Mouse (Mus musculus): Measurements from ENCODE around the gene Wdr38. TPM values are rescaled to one million over a fixed set of nuclear protein-coding genes. Genes with fewer than 3 reads are reported as not detected.

Gene Wdr38
- under 1 TPM in 1 of 2 experiments, not detected in 1; 0.14 TPM for total RNA-seq (2021)

- intact Hi-C loops (cut with DNase I) = loop anchor here (1.0 to 5.0 kb wide), 3 partner anchors 47 to 200 kb away; partner anchors contain the start of gene Nr6a1
- DNase-seq = peak; percentile 89 to 93
Measured at GRCm38 (mm10) chr2:38997386-38998374, at the start of gene Wdr38. Gene Wdr38 (plus strand): TSS chr2:38997476.

- intact Hi-C loops (cut with DNase I) = loop anchor here (2.0 kb wide), 1 partner anchor 19 kb away; no protein-coding TSS in a partner anchor
- DNase-seq = no peak
Measured at GRCm38 (mm10) chr2:38947566-38947965, 49.7 kb upstream of the Wdr38 start.

DNA sequence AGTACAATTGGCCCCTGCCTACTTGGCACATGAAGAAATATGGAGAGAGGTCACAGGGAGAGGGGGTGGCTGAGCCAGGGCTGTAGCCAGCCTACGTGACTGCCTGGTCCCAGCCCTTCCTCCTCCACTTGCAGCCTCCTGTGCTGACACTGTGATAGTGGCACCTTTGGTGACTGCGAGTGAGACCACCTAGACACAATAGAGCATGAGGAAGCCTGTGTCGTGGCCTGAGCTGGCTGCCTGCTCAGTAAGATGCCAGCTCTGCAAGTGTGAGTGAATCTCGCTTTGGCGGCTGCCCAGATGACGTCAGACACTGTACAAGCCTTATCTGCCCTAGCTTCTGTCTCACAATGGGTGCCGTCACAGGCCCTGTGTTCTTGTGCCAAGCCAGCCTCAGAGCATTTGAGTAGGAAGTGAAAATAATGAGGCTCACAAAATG is 47.0 kb upstream of the Wdr38 start:
- intact Hi-C loops (cut with DNase I) = loop anchor here (1.0 kb wide), 1 partner anchor 47 kb away; the partner anchor contains the start of gene Wdr38
- peak; percentile 82 to 85 for DNase-seq

GRCm38 (mm10) chr2:38953152-38953883 is 44.0 kb upstream of the Wdr38 start:
- DNase-seq = peak; percentile 60 to 65
- intact Hi-C loops (cut with DNase I) = no loop called here

GRCm38 (mm10) chr2:38956062-38956461 is 41.2 kb upstream of the Wdr38 start:
- intact Hi-C loops (cut with DNase I) = no loop called here

DNA sequence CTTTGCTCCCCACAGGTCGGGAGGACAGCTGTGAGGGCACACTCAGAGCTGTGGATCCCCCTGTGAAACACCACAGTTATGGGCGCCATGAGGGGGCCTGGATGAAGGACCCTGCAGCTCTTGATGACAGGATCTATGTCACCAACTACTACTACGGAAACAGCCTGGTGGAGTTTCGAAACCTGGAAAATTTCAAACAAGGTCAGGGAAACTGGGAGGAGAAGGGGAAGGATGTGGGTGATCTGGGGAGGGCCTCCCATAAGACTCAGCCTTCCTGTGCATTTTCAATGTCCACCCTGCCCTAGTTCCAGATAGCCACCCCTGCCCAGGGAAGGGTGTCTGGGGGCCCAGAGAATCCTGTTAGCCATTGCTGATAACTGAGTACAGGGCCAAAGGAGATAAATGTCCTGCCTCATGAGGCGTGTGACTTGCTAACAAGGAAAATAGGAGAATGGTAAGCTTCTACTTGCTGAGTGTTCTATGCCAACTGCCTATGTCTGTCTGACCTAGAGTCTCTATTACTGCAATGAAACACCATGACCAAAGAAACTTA is 39.5 kb upstream of the Wdr38 start:
- DNase-seq = no peak
- intact Hi-C loops (cut with DNase I) = no loop called here

More at GRCm38 (mm10) chr2:38956062-38956461, 41.2 kb upstream of the Wdr38 start:
- DNase-seq = no peak

DNA sequence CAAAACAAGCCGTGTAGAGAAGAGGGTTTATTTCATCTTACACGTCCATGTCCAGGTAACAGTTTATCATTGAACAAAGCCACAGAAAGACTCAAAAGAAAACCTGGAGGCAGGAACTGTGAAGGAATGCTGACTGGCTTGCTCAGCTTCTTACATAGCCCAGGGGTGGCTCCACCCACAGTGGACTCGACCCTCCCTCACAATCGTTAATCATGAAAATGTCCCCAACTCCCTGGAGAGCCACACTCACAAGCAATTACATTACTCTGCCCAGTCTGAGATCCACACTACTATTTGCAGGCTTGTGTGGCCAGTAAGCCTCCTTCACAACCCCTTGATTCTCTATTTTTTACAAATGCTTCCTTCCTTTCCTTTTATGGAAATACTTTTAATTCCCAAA is 33.1 kb upstream of the Wdr38 start:
- intact Hi-C loops (cut with DNase I) = no loop called here
- DNase-seq = no peak

DNA sequence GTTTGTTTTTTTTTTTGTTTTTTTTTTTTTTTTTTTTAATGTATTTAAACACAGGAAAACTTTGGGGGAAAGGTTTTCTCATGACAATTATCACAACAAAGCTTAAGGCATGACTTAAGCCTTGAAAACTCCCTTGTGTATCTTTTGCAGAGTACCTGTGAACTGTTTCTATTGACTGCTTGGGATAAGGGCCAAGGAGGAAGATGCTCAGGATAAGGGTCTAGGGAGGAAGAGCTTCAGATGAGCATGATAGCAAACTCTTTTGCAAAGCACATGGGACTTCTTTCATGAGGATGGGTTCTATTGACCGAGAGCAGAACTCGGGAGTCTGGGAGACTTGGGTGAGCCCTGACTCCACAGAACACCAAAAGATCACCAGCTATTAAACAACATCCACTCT is 27.6 kb upstream of the Wdr38 start:
- intact Hi-C loops (cut with DNase I) = no loop called here
- DNase-seq = no peak

- intact Hi-C loops (cut with DNase I) = no loop called here
- no peak for DNase-seq
Measured at GRCm38 (mm10) chr2:38970057-38970456, 27.2 kb upstream of the Wdr38 start.

DNA sequence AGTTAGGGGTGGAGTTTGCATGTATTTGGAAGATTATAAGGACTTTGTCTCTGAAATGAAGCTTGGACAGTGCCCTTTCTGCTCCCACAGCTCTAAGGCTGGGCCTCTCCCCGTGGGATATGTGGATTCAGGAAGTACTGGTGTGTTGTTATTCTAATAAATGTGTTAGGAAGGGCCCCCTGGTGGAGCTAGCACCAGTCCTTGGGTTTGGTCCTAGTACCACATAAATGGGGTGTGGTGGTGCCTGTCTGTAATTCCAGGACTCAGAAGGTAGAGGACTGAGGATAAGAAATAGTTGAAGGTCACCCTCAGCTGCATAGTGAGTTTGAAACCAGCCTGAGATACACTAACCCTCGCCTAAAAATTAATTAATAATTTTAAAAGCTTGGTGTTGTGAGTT is 24.1 kb upstream of the Wdr38 start:
- no peak for DNase-seq

GRCm38 (mm10) chr2:38973701-38974100 is 23.6 kb upstream of the Wdr38 start:
- DNase-seq = no peak
- intact Hi-C loops (cut with DNase I) = loop anchor here (2.0 kb wide), 1 partner anchor 17 kb away; no protein-coding TSS in a partner anchor

More for the DNA sequence above, 24.1 kb upstream of the Wdr38 start:
- intact Hi-C loops (cut with DNase I) = loop anchor here (2.0 kb wide), 1 partner anchor 18 kb away; no protein-coding TSS in a partner anchor

DNA sequence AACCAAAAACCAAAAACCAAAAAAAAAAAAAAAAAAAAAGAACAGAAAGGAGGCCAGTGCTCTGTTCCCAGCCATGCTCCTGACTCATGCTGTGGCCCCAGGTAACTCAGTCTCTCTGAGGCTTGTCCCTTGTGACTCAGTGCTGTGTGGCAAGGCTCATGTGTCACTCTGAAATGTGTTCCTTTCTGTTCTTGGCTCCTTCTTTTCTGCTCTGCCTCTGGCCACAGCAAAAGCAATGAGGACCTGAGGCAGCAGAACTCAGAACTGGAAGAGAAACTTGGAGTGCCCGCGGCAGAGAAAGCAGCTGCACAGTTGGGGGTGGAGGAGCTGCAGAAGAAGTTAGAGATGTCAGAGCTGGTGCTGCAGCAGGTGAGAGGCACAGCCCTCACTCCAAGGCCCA is 23.1 kb upstream of the Wdr38 start:
- DNase-seq = no peak
- intact Hi-C loops (cut with DNase I) = no loop called here

DNA sequence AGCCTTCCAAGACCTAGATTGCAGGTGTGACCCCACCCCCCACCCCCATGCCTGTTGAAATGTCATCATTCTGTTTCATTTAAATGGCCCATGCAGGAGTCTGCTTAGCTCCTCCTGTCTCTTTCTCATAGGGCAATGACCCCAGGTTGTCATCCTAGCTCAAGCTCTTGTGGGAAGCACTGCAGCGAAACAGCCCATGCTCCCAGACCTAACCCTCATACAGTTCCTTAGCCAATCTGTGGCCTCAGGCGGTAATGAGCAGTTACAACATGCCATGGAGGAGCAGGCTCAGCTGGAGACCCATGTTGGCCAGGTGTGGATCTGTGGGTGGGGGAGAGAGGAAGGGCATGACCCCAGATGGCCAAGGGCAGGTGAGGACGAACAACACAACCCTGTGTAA is 22.1 kb upstream of the Wdr38 start:
- DNase-seq = no peak
- intact Hi-C loops (cut with DNase I) = no loop called here

DNA sequence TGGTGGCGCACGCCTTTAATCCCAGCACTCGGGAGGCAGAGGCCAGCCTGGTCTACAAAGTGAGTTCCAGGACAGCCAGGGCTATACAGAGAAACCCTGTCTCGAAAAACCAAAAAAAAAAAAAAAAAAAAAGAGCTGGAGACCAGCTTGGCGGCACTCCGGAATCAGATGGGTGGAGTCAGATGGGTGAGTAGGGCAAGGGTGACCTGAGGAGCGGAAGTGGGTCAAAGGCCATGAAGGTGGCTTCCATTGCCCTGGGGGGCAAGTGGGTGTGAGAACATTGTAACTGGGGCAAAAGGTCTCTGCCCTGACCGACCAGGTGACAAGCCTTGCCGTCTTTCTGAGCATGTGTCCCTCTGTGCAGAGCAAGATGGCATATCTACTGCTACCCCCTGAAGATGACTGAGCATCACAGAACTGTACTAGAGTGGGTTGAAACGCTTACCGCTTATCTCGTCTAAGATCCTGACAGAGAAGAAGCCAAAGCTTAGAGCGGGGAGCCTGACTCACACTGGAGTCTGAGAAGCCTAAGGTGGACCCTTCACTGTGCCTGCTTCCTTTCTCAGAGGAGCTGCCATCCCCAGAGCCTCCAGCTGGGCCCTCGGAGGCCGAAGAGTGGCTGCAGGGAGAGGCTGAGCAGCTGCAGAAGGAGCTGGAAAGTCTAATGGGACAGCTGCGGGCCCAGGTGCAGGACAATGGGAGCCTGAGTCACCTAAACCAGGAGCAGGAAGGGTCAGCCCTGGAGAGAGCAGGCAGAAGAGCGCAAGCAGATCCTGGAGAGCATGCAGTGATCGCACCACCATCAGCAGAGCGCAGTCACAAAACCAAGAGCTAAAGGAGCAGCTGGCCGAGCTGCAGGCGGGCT is 21.1 kb upstream of the Wdr38 start:
- DNase-seq = no peak
- intact Hi-C loops (cut with DNase I) = no loop called here

DNA sequence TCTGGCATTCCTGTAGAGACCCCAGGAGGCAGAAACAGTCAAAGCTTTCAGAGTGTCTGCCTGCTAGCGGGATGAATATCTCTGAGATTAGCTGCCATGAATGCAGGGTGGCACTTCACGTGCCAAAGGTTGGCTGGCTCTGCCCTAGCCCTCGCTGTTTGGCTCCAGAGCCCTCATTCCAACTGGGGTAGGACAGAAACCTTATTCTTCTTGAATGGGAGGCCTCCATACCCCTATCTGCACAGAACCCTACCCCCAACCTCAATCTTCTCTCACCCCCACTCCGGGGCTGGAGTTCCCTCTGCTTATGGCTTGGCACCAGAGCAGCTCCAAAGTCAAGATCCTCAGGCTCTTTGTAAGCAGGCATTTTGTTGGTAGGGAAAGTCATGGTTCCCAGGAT is 19.4 kb upstream of the Wdr38 start:
- intact Hi-C loops (cut with DNase I) = no loop called here

GRCm38 (mm10) chr2:38983456-38983855 is 13.8 kb upstream of the Wdr38 start:
- intact Hi-C loops (cut with DNase I) = no loop called here
- DNase-seq = no peak

More for the DNA sequence above, 19.4 kb upstream of the Wdr38 start:
- no peak for DNase-seq

DNA sequence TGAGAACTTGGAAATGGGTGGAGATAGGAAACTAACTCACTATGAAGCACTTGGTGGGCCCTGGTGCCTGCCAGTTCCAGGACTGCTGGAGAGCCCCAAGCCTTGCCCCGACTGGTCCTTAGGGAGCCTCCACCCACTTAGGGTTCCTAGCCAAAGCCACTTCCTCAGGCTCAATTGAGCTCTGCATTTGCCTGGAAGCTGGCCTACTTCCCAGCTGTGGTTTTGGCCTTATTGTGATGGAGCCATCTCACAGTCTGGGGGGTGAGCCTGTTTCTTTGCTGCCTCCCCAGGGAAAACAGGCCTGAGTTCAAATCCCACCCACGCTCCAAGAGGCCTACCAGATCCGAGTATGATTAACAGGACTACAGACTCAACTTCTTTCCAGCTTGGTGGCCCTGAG is 10.7 kb upstream of the Wdr38 start:
- peak; percentile 62 to 68 for DNase-seq
- intact Hi-C loops (cut with DNase I) = no loop called here

GRCm38 (mm10) chr2:38987371-38987770 is 9.9 kb upstream of the Wdr38 start:
- no peak for DNase-seq
- intact Hi-C loops (cut with DNase I) = no loop called here

DNA sequence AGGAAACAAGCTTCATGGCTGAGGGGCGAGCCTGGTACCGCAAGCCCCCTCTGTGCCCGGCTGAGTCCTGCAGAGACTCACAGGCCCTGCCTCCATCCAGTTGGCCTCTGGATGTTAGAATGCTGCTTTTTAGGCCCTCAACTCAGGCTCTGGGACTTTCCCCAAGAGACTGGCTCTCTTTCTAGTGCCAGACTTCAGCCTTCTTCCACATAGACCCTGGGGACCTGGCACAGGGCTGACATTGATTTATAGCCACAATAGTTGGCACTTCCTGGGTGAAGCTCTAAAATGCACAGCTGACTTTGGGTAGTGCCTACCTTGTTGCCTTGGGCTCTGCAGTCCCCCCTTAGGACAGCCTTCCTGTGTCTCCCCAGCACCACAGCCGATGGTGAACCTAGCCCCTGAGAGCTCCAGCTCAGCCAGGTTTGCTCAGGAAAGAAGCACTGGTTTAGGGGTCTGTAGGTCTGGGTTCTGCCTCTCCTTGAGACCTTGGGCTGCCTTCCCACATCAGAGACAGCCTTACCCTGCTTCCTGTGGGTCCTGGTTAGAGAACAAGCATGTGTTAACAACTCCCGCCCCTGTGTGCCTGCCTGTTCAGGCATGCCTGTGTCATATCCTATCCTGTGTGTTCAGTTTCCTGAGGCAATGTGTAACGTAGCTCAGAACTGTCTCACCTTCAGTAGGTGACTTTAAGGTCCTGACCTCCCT is 9.3 kb upstream of the Wdr38 start:
- no peak for DNase-seq
- intact Hi-C loops (cut with DNase I) = no loop called here

All from heart, postnatal 36 days (tissue).